Mouse (Mus musculus): ENCODE measurements at regions not wholly inside any gene's neighbourhood (a gene's known extent, or its start where the extent isn't known, plus 50 kb on each side); places are given as distances from the start of the nearest gene placed in this dataset.

DNA sequence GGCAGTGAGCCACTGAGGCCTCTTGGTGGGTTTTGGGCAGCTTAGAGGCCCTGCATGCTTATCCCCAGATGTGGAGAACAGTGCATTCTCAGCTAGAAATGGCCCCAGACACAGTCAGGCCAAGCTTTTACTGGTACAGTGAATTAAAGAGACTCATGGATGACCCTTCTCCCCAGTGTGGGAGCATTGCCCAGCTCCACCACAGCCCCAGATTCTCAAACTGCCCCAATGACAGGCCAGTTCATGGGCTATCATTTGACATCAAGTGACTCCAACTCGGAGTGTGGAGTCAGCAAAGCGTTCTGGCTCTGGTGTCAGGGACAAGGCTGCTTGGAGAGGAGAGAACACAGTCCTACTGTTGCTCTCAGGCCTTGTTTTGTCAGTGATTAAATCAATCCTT is 354.2 kb upstream of the Id2 start:
- no peak for TF ChIP-seq CTCF (IDR thresholded peaks at IDR 0.05)
- no peak for TF ChIP-seq EP300 (IDR thresholded peaks at IDR 0.05)

Measured in lung, postnatal 0 days (tissue).